ENCODE assay signal across 8 mouse cellular contexts in the genomic region with DNA sequence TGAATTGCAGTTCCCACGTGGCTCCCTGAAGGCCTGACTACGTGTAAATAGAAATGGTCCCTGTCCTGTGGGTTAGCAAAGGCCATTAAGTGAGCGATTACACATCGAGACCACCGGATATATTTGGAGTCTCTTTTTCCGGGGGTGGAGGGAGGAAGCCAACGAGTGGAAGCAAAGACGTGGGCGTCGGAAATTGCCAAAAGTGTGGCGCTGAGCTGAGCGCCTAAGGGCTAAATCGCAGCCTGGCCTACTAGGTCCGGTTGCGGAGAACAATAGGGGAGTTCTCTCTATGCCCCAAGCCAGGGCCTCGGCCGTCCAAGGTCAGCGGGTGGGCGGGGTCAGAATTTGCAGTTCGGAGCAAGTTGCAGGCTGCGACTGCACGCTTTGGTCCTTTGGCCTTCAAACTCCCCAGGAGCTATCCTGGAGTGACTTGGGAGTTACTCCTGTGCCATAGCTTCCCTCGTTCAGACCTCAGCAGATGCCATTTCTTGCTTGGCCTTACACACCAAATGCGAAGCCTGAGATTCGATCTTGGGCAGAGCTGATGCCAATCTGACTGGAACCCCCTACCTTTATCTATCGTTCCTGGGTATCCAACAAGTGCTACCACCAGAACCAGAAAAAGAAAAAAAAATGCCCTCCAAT. TPM values are rescaled to one million over a fixed set of nuclear protein-coding genes. Genes with fewer than 3 reads are reported as not detected.
DNase-seq lines count a peak whose midpoint lies in the region; ATAC-seq lines count a peak whose summit lies in the region.

No protein-coding gene starts in this region.

- no peak for ATAC-seq in embryonic facial prominence, embryonic 11.5 days (replicated peaks; ENCODE audit: insufficient number of reproducible peaks, low FRiP score, low TSS enrichment, low read depth)
- no peak for ATAC-seq in neural tube, embryonic 15.5 days (ENCODE audit: low FRiP score)

- no peak overlapping the region for H3K27ac ChIP-seq in embryonic facial prominence, embryonic 11.5 days (replicated peaks; ENCODE audit: low read depth, low read length)
- H3K27ac ChIP-seq in neural tube, embryonic 15.5 days (replicated peaks), result no peak overlapping the region

- peak; percentile 24 for DNase-seq in kidney, adult 9 months
- no peak for DNase-seq in kidney, postnatal 14 days
- DNase-seq in embryonic facial prominence, embryonic 11.5 days (ENCODE audit: low spot score), result peak; percentile 29
- DNase-seq in kidney, postnatal 4 days, result peak; percentile 53 to 64
- DNase-seq in ovary, adult 18-20 months (ENCODE audit: low spot score), result no peak
- DNase-seq in urinary bladder, postnatal 36 days (ENCODE audit: low spot score in 2 of 2), result no peak
- DNase-seq in gastrocnemius, postnatal 10 days, result no peak

- H3K36me3 ChIP-seq in embryonic facial prominence, embryonic 11.5 days (replicated peaks; ENCODE audit: control insufficient read depth, insufficient read depth, low read depth, low read length), result no peaks in the 10 kb centered on the region
- H3K36me3 ChIP-seq in neural tube, embryonic 15.5 days, result no peaks in the 10 kb centered on the region

- WGBS in embryonic facial prominence, embryonic 11.5 days, result 2% methylated on average over 26 of the region's 26 CpGs
- WGBS in neural tube, embryonic 15.5 days, result 6% methylated on average over 26 of the region's 26 CpGs

- peak overlapping the region; percentile 17; the same call in 1 of the 2 replicates for H3K4me2 ChIP-seq in embryonic facial prominence, embryonic 11.5 days (ENCODE audit: low read depth, low read length)
- peak overlapping the region; percentile 78 for H3K4me2 ChIP-seq in neural tube, embryonic 15.5 days

- H3K9me3 ChIP-seq in embryonic facial prominence, embryonic 11.5 days (replicated peaks; ENCODE audit: control insufficient read depth, low read length), result no peaks in the 10 kb centered on the region
- no peaks in the 10 kb centered on the region for H3K9me3 ChIP-seq in neural tube, embryonic 15.5 days (replicated peaks)

- peaks cover 3% of the 10 kb centered on the region for H3K4me1 ChIP-seq in embryonic facial prominence, embryonic 11.5 days (ENCODE audit: control insufficient read depth, insufficient read depth, low read length)
- peaks cover 55% of the 10 kb centered on the region for H3K4me1 ChIP-seq in neural tube, embryonic 15.5 days

- H3K4me3 ChIP-seq in embryonic facial prominence, embryonic 11.5 days (ENCODE audit: low read depth, low read length), result 0 out of 2 replicates have a peak overlapping the region, but pooled peaks have one; percentile 1
- no peak overlapping the region for H3K4me3 ChIP-seq in neural tube, embryonic 15.5 days (replicated peaks)

- peaks cover 21% of the 10 kb centered on the region for H3K27me3 ChIP-seq in embryonic facial prominence, embryonic 11.5 days (ENCODE audit: control insufficient read depth, insufficient read depth, low read length)
- peaks cover 52% of the 10 kb centered on the region for H3K27me3 ChIP-seq in neural tube, embryonic 15.5 days (replicated peaks)

- no peak overlapping the region for H3K9ac ChIP-seq in embryonic facial prominence, embryonic 11.5 days (replicated peaks; ENCODE audit: low read length)
- H3K9ac ChIP-seq in neural tube, embryonic 15.5 days (replicated peaks), result no peak overlapping the region

RNA-seq across cellular contexts. Expression of a gene that starts 2.3 kb away (rescaled TPM):
- 14.7 and 15.2 TPM in 2 replicates for polyA plus RNA-seq in embryonic facial prominence, embryonic 11.5 days (2014; fragmentation: Nextera tagmentation; extraction: Ambion mirVana)
- polyA plus RNA-seq in neural tube, embryonic 15.5 days (2015; fragmentation: Nextera tagmentation; extraction: Ambion mirVana), result 7.0 and 7.1 TPM in 2 replicates
- under 1 TPM; 0.59 to 0.90 TPM for total RNA-seq in gastrocnemius, postnatal 10 days (2021)

Comparison
In these comparisons a context has a peak if more than half of its experiments do, and no peak if none do; other contexts are left out.
1. DNase-seq: peak in kidney, adult 9 months (single experiment), embryonic facial prominence, embryonic 11.5 days (single experiment) and kidney, postnatal 4 days (2 of 2); none in kidney, postnatal 14 days (single experiment), ovary, adult 18-20 months (single experiment), urinary bladder, postnatal 36 days (0 of 2) and gastrocnemius, postnatal 10 days (single experiment).